Mouse (Mus musculus): Measurements from ENCODE around the gene Arf3. TPM values are rescaled to one million over a fixed set of nuclear protein-coding genes. Genes with fewer than 3 reads are reported as not detected.
"Not testable (repeated sequence)": the region's sequence is repeated elsewhere in the genome, so short reads cannot be mapped to it uniquely, and the experiment has no call there.

The Arf3 gene
- 74.0 and 79.1 TPM in 2 replicates for polyA plus RNA-seq (2012; rRNA removed)

DNA sequence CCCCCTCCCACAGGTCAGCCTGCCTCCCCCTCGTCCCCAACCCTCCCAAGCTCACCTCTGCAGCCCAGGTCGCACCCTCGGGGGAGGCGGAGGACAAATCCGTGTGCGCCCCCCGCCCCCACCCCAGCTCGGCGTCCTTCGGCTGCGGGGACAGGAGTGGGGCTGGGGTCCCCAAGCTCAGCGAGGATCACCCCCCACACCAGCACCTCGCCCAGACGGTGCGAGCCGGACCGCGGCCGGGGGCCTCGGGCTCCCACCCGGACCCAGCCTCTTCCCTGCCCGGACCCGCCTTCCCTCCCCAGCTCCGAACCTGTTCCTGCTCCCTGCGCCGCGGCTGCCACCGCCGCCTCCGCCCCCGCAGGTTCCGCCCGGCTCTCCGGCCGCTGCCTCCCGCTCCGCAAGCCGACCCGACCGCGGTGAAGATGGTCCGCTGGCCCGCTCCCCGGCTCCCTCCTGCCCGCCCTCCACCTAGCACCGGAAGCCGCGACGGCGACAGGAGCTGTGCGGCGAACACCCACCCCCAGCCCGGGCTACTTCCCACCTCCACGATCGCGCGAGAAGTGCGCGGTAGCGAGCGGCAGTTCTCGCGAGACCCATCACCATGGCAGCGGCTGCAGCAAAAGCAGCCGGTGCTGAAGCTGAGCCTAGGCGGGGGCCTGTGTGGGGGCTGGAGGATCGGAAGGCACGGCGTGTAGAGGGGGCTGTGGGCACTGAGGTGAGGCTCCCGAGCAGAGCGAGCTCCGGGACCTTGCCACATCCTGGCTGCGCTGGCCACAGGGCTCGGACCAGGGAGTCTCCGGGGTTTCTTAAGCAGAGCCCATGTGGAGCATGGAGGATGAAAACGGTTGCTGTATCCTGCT, at the start of gene Arf3:
Gene Arf3 (minus strand): TSS at position 545 of the 860 bp plus-strand sequence.
- peak; percentile 98 for DNase-seq (ENCODE audit: low spot score)

GRCm38 (mm10) chr15:98810212-98810611, 47.2 kb upstream of the Arf3 start:
- DNase-seq (ENCODE audit: low spot score), result not testable (repeated sequence)

DNA sequence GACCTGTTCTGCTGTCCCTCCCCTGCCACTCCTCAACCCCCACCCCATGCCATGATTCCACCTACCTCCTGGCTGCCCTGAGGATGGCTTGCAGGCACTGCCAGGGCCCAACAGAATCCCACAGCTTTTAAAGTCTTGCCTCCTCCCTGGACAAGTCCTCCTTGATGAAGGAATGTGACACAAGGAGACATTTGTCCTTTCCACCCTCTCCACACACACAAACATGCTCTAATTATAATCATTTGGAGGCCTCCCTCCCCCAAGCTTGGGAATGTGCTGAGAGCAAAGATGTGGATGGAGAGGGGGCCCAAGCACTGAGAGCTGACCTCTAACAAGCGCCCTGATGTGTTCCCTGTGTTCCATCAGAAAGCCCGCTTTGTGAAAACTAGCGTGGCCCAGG, 46.4 kb upstream of the Arf3 start, which contains the start of gene Ddn:
Gene Ddn (minus strand): TSS at position 101 of the 400 bp plus-strand sequence.
- no peak for DNase-seq (ENCODE audit: low spot score)

GRCm38 (mm10) chr15:98808651-98809134, 45.7 kb upstream of the Arf3 start:
- DNase-seq (ENCODE audit: low spot score), result no peak

DNA sequence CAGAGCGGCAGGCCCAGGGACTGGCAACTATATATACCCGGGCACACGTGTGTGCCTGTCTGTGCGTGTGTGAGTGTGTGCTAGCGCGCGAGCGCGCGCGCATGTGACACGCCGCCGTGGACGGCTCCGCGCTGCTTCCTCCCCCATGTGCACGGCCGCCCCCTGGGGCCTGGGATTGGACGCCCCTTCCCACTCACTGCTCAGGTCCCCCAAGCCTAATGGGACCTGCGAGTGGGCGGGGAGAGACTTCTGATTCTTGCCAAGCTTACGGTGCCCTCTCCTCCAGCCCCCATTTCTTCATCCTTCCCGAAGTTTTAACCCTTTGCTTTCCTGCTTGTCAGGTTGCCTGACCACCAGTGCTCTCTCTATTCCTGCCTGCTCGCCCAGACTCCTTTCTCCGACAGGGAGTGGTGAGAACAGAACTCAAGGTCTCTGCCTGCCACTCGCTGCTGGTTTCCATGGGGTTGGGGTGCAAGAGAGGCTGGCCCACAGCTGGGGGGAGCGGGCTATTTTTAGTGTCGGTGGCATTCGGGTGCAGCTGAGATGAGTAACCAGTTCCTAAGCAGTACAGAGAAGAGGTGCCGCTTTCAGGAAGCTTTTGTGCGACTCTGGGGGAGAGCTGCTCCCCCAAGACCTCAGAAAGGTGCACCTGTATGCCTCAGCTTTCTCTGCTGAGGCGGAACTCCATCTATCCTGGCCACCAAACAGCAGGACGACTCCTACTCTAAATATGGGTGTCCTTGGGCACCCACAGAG, 45.1 kb upstream of the Arf3 start:
- DNase-seq (ENCODE audit: low spot score), result no peak

DNA sequence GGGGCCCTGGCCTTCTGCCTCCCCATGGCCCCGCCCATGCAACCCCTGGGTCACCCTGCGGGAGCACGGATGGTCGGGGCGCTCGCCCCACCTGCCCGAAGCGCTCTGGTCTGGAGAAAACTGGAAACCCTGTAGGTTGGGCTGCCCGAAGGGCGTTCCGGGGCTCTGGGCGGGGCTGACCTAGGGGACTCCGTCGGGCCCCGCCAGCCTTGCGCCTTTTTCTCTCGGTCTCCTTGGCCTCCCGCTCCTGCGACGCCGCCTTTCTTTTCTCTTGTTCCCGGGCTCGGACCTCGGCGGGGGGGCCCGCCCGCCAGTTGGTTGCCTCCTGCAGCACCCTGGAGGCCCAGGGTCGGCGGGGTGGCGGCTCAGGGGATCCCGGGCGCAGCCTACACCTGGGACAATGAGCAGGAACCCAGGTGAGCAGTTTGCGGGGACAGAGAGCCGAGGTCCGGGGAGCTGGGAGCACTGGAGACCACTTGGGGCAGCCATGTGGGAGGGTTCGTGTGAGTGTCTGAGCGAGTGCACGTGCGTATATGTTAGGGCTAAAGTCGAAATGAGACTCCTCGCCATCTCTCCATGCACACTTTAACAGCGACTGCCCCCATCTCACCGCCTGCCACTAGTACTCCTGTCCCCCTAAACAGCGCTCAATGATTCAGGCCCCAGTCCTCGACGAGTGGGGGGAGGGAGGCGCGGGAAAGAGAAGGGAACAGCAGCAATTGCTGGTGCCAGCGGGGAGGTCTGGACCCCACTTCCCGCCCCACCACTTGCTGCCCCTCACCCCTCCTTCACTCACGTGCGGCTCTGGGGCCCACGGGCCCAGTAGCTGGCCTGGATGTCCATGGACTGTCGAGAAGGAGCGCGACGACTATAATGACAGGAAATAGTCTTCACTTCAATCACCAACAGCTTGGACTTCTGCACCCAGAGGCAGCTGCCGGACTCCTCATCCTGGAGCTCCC, 44.1 kb upstream of the Arf3 start:
- DNase-seq (ENCODE audit: low spot score), result no peak

DNA sequence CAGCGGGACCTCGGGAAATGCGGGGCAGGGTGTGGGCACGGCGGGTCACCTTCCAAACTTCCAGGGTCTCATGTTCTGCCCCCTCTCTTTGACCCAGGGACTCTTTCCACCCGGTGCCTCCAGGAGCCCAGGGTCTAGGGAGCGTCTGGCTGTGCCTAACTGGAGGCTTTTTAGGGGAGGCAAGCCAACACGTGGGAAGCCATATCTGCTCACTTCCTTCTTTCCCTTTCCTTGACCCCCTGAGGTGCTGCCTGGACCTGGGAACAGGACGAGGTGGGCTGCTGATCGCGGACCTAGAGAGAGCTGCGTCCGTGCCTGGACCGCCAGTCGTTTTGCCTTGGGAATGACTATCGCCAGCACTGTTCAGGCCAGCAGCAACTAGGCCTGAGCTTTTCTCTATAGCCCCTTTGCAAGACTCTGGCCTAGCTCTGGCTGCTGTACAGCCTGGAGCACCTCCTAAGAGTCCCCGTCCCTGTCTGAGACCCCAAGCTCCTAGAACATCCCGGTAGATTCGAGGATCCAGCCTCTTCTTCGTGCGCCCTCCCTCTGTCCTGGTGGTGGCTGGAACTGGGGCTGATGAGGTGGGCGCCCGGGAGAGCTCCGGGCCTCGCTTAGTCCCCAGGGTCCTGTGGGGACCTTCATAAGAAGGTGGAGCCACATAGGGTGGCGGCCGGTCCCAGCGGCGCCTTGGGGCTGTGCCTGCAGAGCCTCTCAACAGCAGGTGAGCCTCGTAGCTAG, 43.2 kb upstream of the Arf3 start:
- no peak for DNase-seq (ENCODE audit: low spot score)

- no peak for DNase-seq (ENCODE audit: low spot score)
Observed at GRCm38 (mm10) chr15:98805324-98806040, 42.5 kb upstream of the Arf3 start.

- peak; percentile 59 for DNase-seq (ENCODE audit: low spot score)
Observed at GRCm38 (mm10) chr15:98804054-98804453, 41.0 kb upstream of the Arf3 start.

- no peak for DNase-seq (ENCODE audit: low spot score)
Observed at GRCm38 (mm10) chr15:98802926-98803325, 39.9 kb upstream of the Arf3 start.

- peak; percentile 66 for DNase-seq (ENCODE audit: low spot score)
Observed at GRCm38 (mm10) chr15:98799396-98799795, 36.4 kb upstream of the Arf3 start.

- no peak for DNase-seq (ENCODE audit: low spot score)
Observed at GRCm38 (mm10) chr15:98798903-98799302, 35.9 kb upstream of the Arf3 start.

- no peak for DNase-seq (ENCODE audit: low spot score)
Observed at GRCm38 (mm10) chr15:98797835-98798492, 35.0 kb upstream of the Arf3 start.

DNA sequence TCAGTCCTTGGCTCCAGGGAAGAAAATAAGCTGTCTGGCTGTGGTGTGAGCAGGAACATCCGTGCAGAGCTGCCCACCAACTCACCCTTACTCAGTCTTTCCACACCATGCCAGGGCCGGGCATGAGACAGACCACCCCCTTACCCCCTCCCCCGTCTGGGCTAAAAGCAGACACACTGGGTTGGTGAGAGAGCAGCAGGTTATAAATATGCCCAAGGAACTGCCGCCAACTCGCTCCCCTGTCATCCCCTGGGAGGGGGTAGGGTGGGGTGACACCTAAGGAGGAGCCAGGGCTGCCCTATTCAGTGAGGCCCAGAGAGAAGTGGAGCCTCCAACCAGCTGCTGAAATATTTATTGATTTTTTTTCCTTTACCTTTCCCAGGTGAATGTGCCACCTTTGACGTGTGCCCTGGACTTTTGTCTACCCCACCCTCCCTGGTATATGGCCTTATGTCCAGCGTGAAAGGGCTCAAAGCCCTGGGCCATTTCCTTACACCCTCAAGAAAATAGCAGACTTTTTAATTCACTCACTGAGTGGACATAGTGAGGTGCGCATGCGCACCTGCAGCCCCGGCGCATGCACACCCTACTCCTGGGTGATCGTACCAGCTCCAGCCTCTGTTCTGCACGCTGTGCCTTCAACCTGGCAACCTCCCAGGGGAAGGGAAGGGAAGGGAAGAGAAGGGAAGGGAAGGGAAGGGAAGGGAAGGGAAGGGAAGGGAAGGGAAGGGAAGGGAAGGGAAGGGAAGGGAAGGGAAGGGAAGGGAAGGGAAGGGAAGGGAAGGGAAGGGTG, 34.0 kb upstream of the Arf3 start:
- no peak for DNase-seq (ENCODE audit: low spot score)

GRCm38 (mm10) chr15:98793141-98793698, 30.2 kb upstream of the Arf3 start:
- no peak for DNase-seq (ENCODE audit: low spot score)

DNA sequence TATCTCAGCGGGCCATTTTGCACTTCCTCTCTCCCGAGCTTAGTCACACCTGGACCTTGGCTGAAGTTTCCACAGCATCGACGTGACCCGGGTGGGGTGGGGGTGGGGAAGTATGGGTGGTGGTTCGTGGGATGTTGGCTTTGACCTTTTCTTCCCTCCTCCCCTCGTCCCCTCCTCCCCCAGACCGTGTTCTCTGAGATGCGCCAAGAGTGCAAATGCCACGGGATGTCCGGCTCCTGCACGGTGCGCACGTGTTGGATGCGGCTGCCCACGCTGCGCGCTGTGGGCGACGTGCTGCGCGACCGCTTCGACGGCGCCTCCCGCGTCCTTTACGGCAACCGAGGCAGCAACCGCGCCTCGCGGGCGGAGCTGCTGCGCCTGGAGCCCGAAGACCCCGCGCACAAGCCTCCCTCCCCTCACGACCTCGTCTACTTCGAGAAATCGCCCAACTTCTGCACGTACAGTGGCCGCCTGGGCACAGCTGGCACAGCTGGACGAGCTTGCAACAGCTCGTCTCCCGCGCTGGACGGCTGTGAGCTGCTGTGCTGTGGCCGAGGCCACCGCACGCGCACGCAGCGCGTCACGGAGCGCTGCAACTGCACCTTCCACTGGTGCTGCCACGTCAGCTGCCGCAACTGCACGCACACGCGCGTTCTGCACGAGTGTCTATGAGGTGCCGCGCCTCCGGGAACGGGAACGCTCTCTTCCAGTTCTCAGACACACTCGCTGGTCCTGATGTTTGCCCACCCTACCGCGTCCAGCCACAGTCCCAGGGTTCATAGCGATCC, 29.4 kb upstream of the Arf3 start:
- DNase-seq (ENCODE audit: low spot score), result no peak

- DNase-seq (ENCODE audit: low spot score), result no peak
Observed at GRCm38 (mm10) chr15:98791771-98792170, 28.8 kb upstream of the Arf3 start.

DNA sequence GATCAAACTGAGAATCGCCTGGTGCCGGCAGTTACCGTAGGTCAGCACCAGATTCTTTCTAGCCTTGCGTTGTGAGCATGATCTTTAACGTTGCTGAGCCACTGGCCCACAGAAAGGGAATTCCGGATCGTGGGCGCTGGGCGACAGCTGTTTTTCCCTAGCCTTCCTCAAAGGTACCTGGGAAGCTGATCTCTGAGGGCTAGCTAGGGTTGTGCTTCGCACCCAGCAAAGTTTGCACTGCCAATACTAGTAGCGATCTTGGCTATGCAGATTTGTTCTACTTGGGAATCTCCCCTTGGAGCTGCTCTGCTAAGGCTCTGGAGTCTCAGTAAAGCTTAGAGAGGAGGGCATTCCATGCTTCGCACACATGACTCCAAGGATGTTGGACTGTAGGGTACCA, 28.2 kb upstream of the Arf3 start:
- no peak for DNase-seq (ENCODE audit: low spot score)
